8 mouse cellular contexts compared by ENCODE assay signal in genomic region chr4:126102061-126102841, GRCm38 (mm10). TPM values are rescaled to one million over a fixed set of nuclear protein-coding genes. Genes with fewer than 3 reads are reported as not detected.
DNase-seq lines count a peak whose midpoint lies in the region; ATAC-seq and TF ChIP-seq lines count a peak whose summit lies in the region.

No protein-coding gene starts in this region.

- H3K9me3 ChIP-seq in ES-E14 (ENCODE audit: control insufficient read depth, insufficient read depth, low read depth, low read length) = no peaks in the 10 kb centered on the region
- H3K9me3 ChIP-seq in hindbrain, embryonic 15.5 days = no peaks in the 10 kb centered on the region
- no peaks in the 10 kb centered on the region for H3K9me3 ChIP-seq in liver, embryonic 12.5 days (replicated peaks)

- in situ Hi-C loops in ES-E14 (cut with MboI; ENCODE audit: low sequenced_read_pairs in 2 of 2, unreplicated experiment in 2 of 2) = no loop called here

- 35% methylated on average over 7 of the region's 7 CpGs for WGBS in hindbrain, embryonic 15.5 days
- WGBS in liver, embryonic 12.5 days (ENCODE audit: insufficient replicate concordance) = 39% methylated on average over 7 of the region's 7 CpGs

- no peaks in the 10 kb centered on the region for H3K27me3 ChIP-seq in hindbrain, embryonic 15.5 days
- H3K27me3 ChIP-seq in liver, embryonic 12.5 days (replicated peaks) = no peaks in the 10 kb centered on the region
- no peaks in the 10 kb centered on the region for H3K27me3 ChIP-seq in myocyte (ENCODE audit: control insufficient read depth, insufficient read depth, insufficient read length)

- H3K4me3 ChIP-seq in ES-E14 (ENCODE audit: insufficient read depth in 1 of 2, low read depth in 1 of 2, low read length in 2 of 2, poor library complexity in 1 of 2, severe bottlenecking in 1 of 2) (peak overlapping the region in 1 of 2 experiments; percentile 94; a peak in 2 of 4 replicates), myocyte (peak overlapping the region; percentile 95)
- no peak overlapping the region for H3K4me3 ChIP-seq in embryonic fibroblast, embryonic 13.5 days (ENCODE audit: insufficient read depth, low read length)
- H3K4me3 ChIP-seq in hindbrain, embryonic 15.5 days = no peak overlapping the region
- peak overlapping the region; percentile 96 for H3K4me3 ChIP-seq in liver, embryonic 12.5 days

- H3K9ac ChIP-seq in ES-E14 (ENCODE audit: insufficient read depth, low read depth, low read length, poor library complexity, severe bottlenecking) = no peak overlapping the region
- H3K9ac ChIP-seq in hindbrain, embryonic 15.5 days = no peak overlapping the region
- peak overlapping the region; percentile 74 for H3K9ac ChIP-seq in liver, embryonic 12.5 days

- no peak for ATAC-seq in hindbrain, embryonic 15.5 days (ENCODE audit: low FRiP score, low read depth)
- peak; percentile 56 for ATAC-seq in liver, embryonic 12.5 days

- peaks cover 51% of the 10 kb centered on the region for H3K79me2 ChIP-seq in myocyte (ENCODE audit: control insufficient read depth, insufficient read depth)

- no peak for TF ChIP-seq CTCF in embryonic fibroblast, embryonic 13.5 days (IDR thresholded peaks at IDR 0.05; ENCODE audit: borderline replicate concordance, insufficient read depth, low read length)

- H3K27ac ChIP-seq in ES-E14 (ENCODE audit: insufficient read depth, low read depth, low read length, poor library complexity, severe bottlenecking) = peak overlapping the region; percentile 81; the same call in 1 of the 2 replicates
- peak overlapping the region; percentile 98 for H3K27ac ChIP-seq in embryonic fibroblast, embryonic 13.5 days (ENCODE audit: insufficient read depth, low read length)
- peak overlapping the region; percentile 87 for H3K27ac ChIP-seq in hindbrain, embryonic 15.5 days (replicated peaks)
- peak overlapping the region; percentile 99 for H3K27ac ChIP-seq in liver, embryonic 12.5 days

- H3K36me3 ChIP-seq in ES-E14 (ENCODE audit: control insufficient read depth, insufficient read depth, low read length, poor library complexity, severe bottlenecking) = peaks cover 13% of the 10 kb centered on the region; the same call in 1 of the 2 replicates
- peaks cover 4% of the 10 kb centered on the region; the same call in 1 of the 2 replicates for H3K36me3 ChIP-seq in hindbrain, embryonic 15.5 days
- peaks cover 13% of the 10 kb centered on the region for H3K36me3 ChIP-seq in liver, embryonic 12.5 days
- H3K36me3 ChIP-seq in myocyte (ENCODE audit: control insufficient read depth, insufficient read depth) = peaks cover 3% of the 10 kb centered on the region

- 0 out of 2 replicates have a peak, but pooled peaks have one; percentile 30 for TF ChIP-seq POLR2A in embryonic fibroblast, embryonic 13.5 days (IDR thresholded peaks at IDR 0.05; ENCODE audit: low read depth, low read length)
- TF ChIP-seq POLR2A in myocyte (IDR thresholded peaks at IDR 0.05; ENCODE audit: insufficient read length, low read depth) = peak; percentile 27

- peak; percentile 60 to 66 for DNase-seq in frontal cortex, postnatal 36 days (ENCODE audit: low spot score in 2 of 2)
- DNase-seq in frontal cortex, postnatal 10 days (ENCODE audit: low spot score in 2 of 2) = no peak
- no peak for DNase-seq in ES-E14 (ENCODE audit: low read depth, low spot score)
- no peak for DNase-seq in urinary bladder, adult 2 months (ENCODE audit: low spot score)

- peak overlapping the region; percentile 17 for H3ac ChIP-seq in myocyte (ENCODE audit: control insufficient read depth, insufficient read length)

- H3K4me1 ChIP-seq in ES-E14 (ENCODE audit: control insufficient read depth in 2 of 2, insufficient read depth in 2 of 2, low read length in 2 of 2, poor library complexity in 1 of 2) = peaks cover 11 to 19% of the 10 kb centered on the region in 2 experiments; a peak in 3 of 4 replicates
- H3K4me1 ChIP-seq in embryonic fibroblast, embryonic 13.5 days (ENCODE audit: control insufficient read depth, insufficient read depth, low read length) = peaks cover 18% of the 10 kb centered on the region
- H3K4me1 ChIP-seq in hindbrain, embryonic 15.5 days (replicated peaks) = peaks cover 50% of the 10 kb centered on the region
- peaks cover 89% of the 10 kb centered on the region for H3K4me1 ChIP-seq in liver, embryonic 12.5 days

- H3K4me2 ChIP-seq in hindbrain, embryonic 15.5 days = peak overlapping the region; percentile 93
- peak overlapping the region; percentile 98 for H3K4me2 ChIP-seq in liver, embryonic 12.5 days
- H3K4me2 ChIP-seq in myocyte (ENCODE audit: low read depth) = peak overlapping the region; percentile 100

TF ChIP-seq in ES-E14, 5 proteins besides CTCF, POLR2A, EP300 and RAD21:
- TF ChIP-seq CHD2 (IDR thresholded peaks at IDR 0.05; ENCODE audit: low read depth, low read length) (no peak), ZNF384 (IDR thresholded peaks at IDR 0.05; ENCODE audit: low read depth, low read length) (no peak), HCFC1 (IDR thresholded peaks at IDR 0.05; ENCODE audit: borderline replicate concordance, insufficient read depth, low read length) (no peak), ZC3H11A (IDR thresholded peaks at IDR 0.05; ENCODE audit: borderline replicate concordance, low read depth, low read length) (no peak), MAFK (IDR thresholded peaks at IDR 0.05; ENCODE audit: insufficient read depth, low read depth, low read length) (no peak)

TF ChIP-seq in myocyte, 11 proteins besides CTCF, POLR2A, EP300 and RAD21:
- TF ChIP-seq TCF3 (IDR thresholded peaks at IDR 0.05; ENCODE audit: insufficient read length, low read depth) (no peak), USF1 (IDR thresholded peaks at IDR 0.05; ENCODE audit: low read depth) (peak; percentile 96), POLR2AphosphoS2 (IDR thresholded peaks at IDR 0.05; ENCODE audit: insufficient read length, low read depth) (peak; percentile 34), REST (IDR thresholded peaks at IDR 0.05; ENCODE audit: insufficient read depth, insufficient read length) (no peak), MAX (IDR thresholded peaks at IDR 0.05; ENCODE audit: low read depth) (no peak), E2F4 (IDR thresholded peaks at IDR 0.05; ENCODE audit: insufficient read depth) (no peak), MYOG (IDR thresholded peaks at IDR 0.05; ENCODE audit: control insufficient read depth in 1 of 3, insufficient read depth in 1 of 3, insufficient read length in 2 of 3, low read depth in 2 of 3) (no peak), CEBPB (IDR thresholded peaks at IDR 0.05; ENCODE audit: insufficient read depth, poor library complexity, severe bottlenecking) (no peak), MYOD1 (IDR thresholded peaks at IDR 0.05; ENCODE audit: control insufficient read depth in 1 of 3, insufficient read length in 2 of 3, low read depth in 2 of 3) (peak; percentile 56 to 85 (median 61)), SRF (IDR thresholded peaks at IDR 0.05; ENCODE audit: control insufficient read depth, insufficient read length, low read depth) (no peak), TCF12 (IDR thresholded peaks at IDR 0.05; ENCODE audit: insufficient read depth, poor library complexity, severe bottlenecking) (no peak)

RNA-seq across cellular contexts. Expression of gene Stk40, which starts 1.5 kb away (rescaled TPM):
- 20.1 and 20.2 TPM in 2 replicates for total RNA-seq in ES-E14 (2012; rRNA removed)
- 26.4 and 34.1 TPM in 2 replicates for polyA plus RNA-seq in embryonic fibroblast, embryonic 13.5 days (2011; ENCODE audit: insufficient read length, low read depth, missing spikeins)
- 29.6 and 33.9 TPM in 2 replicates for polyA plus RNA-seq in hindbrain, embryonic 15.5 days (2015; fragmentation: Nextera tagmentation; extraction: Ambion mirVana)
- polyA plus RNA-seq in liver, embryonic 12.5 days (2016; fragmentation: Nextera tagmentation; extraction: Ambion mirVana) = 22.4 and 23.0 TPM in 2 replicates
- polyA plus RNA-seq in myocyte (2012; fragmentation: generic; extraction: Trizol) = 25.9 TPM
- 26.3 and 40.8 TPM in 2 replicates for polyA plus RNA-seq in urinary bladder, adult 2 months (2012; rRNA removed)

RNA-seq across cellular contexts. Expression of gene Lsm10, which starts 5.8 kb away (rescaled TPM):
- total RNA-seq in ES-E14 (2012; rRNA removed) = 15.0 and 21.8 TPM in 2 replicates
- polyA plus RNA-seq in embryonic fibroblast, embryonic 13.5 days (2011; ENCODE audit: insufficient read length, low read depth, missing spikeins) = 34.3 and 38.7 TPM in 2 replicates
- polyA plus RNA-seq in hindbrain, embryonic 15.5 days (2015; fragmentation: Nextera tagmentation; extraction: Ambion mirVana) = 45.8 and 50.3 TPM in 2 replicates
- polyA plus RNA-seq in liver, embryonic 12.5 days (2016; fragmentation: Nextera tagmentation; extraction: Ambion mirVana) = 34.5 and 36.7 TPM in 2 replicates
- 50.5 TPM for polyA plus RNA-seq in myocyte (2012; fragmentation: generic; extraction: Trizol)
- 48.2 and 49.5 TPM in 2 replicates for polyA plus RNA-seq in urinary bladder, adult 2 months (2012; rRNA removed)

RNA-seq across cellular contexts. Expression of gene Oscp1, which starts 43.9 kb away (rescaled TPM):
- 5.9 and 7.2 TPM in 2 replicates for total RNA-seq in ES-E14 (2012; rRNA removed)
- 5.0 and 8.1 TPM in 2 replicates for polyA plus RNA-seq in embryonic fibroblast, embryonic 13.5 days (2011; ENCODE audit: insufficient read length, low read depth, missing spikeins)
- 38.5 and 42.1 TPM in 2 replicates for polyA plus RNA-seq in hindbrain, embryonic 15.5 days (2015; fragmentation: Nextera tagmentation; extraction: Ambion mirVana)
- polyA plus RNA-seq in liver, embryonic 12.5 days (2016; fragmentation: Nextera tagmentation; extraction: Ambion mirVana) = 2.8 and 3.0 TPM in 2 replicates
- polyA plus RNA-seq in myocyte (2012; fragmentation: generic; extraction: Trizol) = 12.8 TPM
- polyA plus RNA-seq in urinary bladder, adult 2 months (2012; rRNA removed) = 1.2 and 3.3 TPM in 2 replicates

RNA-seq across cellular contexts. Expression of gene Eva1b, which starts 45.3 kb away (rescaled TPM):
- 44.2 and 48.7 TPM in 2 replicates for total RNA-seq in ES-E14 (2012; rRNA removed)
- polyA plus RNA-seq in embryonic fibroblast, embryonic 13.5 days (2011; ENCODE audit: insufficient read length, low read depth, missing spikeins) = 41.0 and 53.7 TPM in 2 replicates
- polyA plus RNA-seq in hindbrain, embryonic 15.5 days (2015; fragmentation: Nextera tagmentation; extraction: Ambion mirVana) = 14.5 and 15.1 TPM in 2 replicates
- polyA plus RNA-seq in liver, embryonic 12.5 days (2016; fragmentation: Nextera tagmentation; extraction: Ambion mirVana) = 19.3 and 19.5 TPM in 2 replicates
- 28.6 TPM for polyA plus RNA-seq in myocyte (2012; fragmentation: generic; extraction: Trizol)
- polyA plus RNA-seq in urinary bladder, adult 2 months (2012; rRNA removed) = 64.1 and 68.0 TPM in 2 replicates

RNA-seq across cellular contexts. Expression of gene Mrps15, which starts 55.5 kb away (rescaled TPM):
- 57.6 and 61.1 TPM in 2 replicates for total RNA-seq in ES-E14 (2012; rRNA removed)
- 72.2 and 72.6 TPM in 2 replicates for polyA plus RNA-seq in embryonic fibroblast, embryonic 13.5 days (2011; ENCODE audit: insufficient read length, low read depth, missing spikeins)
- polyA plus RNA-seq in hindbrain, embryonic 15.5 days (2015; fragmentation: Nextera tagmentation; extraction: Ambion mirVana) = 123 and 129 TPM in 2 replicates
- 128 and 138 TPM in 2 replicates for polyA plus RNA-seq in liver, embryonic 12.5 days (2016; fragmentation: Nextera tagmentation; extraction: Ambion mirVana)
- polyA plus RNA-seq in myocyte (2012; fragmentation: generic; extraction: Trizol) = 86.8 TPM
- 44.0 and 51.4 TPM in 2 replicates for polyA plus RNA-seq in urinary bladder, adult 2 months (2012; rRNA removed)

Comparison
In these comparisons a context has a peak if more than half of its experiments do, and no peak if none do; other contexts are left out.
1. DNase-seq: peak in frontal cortex, postnatal 36 days (2 of 2); none in frontal cortex, postnatal 10 days (0 of 2), ES-E14 (single experiment) and urinary bladder, adult 2 months (single experiment).
2. H3K4me3 ChIP-seq: peak in liver, embryonic 12.5 days (single experiment) and myocyte (single experiment); none in embryonic fibroblast, embryonic 13.5 days (single experiment) and hindbrain, embryonic 15.5 days (single experiment).
3. Peak in every context shown above with its lines, with median percentiles within 50 percentile points of each other: H3K27ac ChIP-seq and H3K4me2 ChIP-seq.